In genomic region chr11:94323271-94323925, GRCm38 (mm10) we compare ENCODE assay signal across 17 mouse cellular contexts. TPM values are rescaled to one million over a fixed set of nuclear protein-coding genes. Genes with fewer than 3 reads are reported as not detected.
DNase-seq lines count a peak whose midpoint lies in the region; ATAC-seq lines count a peak whose summit lies in the region.
"Had no signal": no experiment of that assay in that cellular context is flagged by ENCODE, and none has a peak within 500 bp of the region (broad histone marks: within the 10 kb centered on the region; RNA-seq: fewer than 3 reads in every experiment).

No protein-coding gene starts in this region.

- H3K9ac ChIP-seq in hindbrain, embryonic 13.5 days, result no peak overlapping the region
- no peak overlapping the region for H3K9ac ChIP-seq in hindbrain, embryonic 16.5 days (ENCODE audit: low read depth, low read length)
- peak overlapping the region; percentile 36; the same call in 1 of the 2 replicates for H3K9ac ChIP-seq in stomach, embryonic 16.5 days (ENCODE audit: low read length)

- ATAC-seq in hindbrain, embryonic 13.5 days (ENCODE audit: low FRiP score), result no peak
- ATAC-seq in hindbrain, embryonic 16.5 days, result no peak
- ATAC-seq in stomach, embryonic 16.5 days (ENCODE audit: insufficient read depth, low FRiP score), result no peak

- H3K4me3 ChIP-seq in hindbrain, embryonic 13.5 days, result no peak overlapping the region
- H3K4me3 ChIP-seq in hindbrain, embryonic 16.5 days (ENCODE audit: low read length), result no peak overlapping the region
- H3K4me3 ChIP-seq in stomach, embryonic 16.5 days (replicated peaks; ENCODE audit: low read length), result no peak overlapping the region

- peak; percentile 52 for DNase-seq in cerebellum, adult 9-10 months
- no peak for DNase-seq in cerebellum, adult 11 months
- DNase-seq in retina, postnatal 1 day, result peak; percentile 50
- no peak for DNase-seq in retina, embryonic 14.5 days (ENCODE audit: low spot score)
- DNase-seq in frontal cortex, postnatal 14 days (ENCODE audit: low spot score in 2 of 2), result no peak
- DNase-seq: cerebellum, adult 18-20 months; gastrocnemius, postnatal 14 days; heart, postnatal 14 days; kidney, adult 11 months; kidney, postnatal 36 days; lung, postnatal 36 days; thymus, postnatal 14 days had no signal

- 89% methylated on average over 5 of the region's 5 CpGs for WGBS in hindbrain, embryonic 13.5 days
- WGBS in hindbrain, embryonic 16.5 days, result 74% methylated on average over 5 of the region's 5 CpGs
- 66% methylated on average over 5 of the region's 5 CpGs for WGBS in stomach, embryonic 16.5 days

- H3K9me3 ChIP-seq in hindbrain, embryonic 13.5 days, result no peaks in the 10 kb centered on the region
- H3K9me3 ChIP-seq in hindbrain, embryonic 16.5 days (ENCODE audit: control insufficient read depth, low read length), result no peaks in the 10 kb centered on the region
- H3K9me3 ChIP-seq in stomach, embryonic 16.5 days (replicated peaks; ENCODE audit: control insufficient read depth, low read length), result no peaks in the 10 kb centered on the region

- H3K36me3 ChIP-seq in hindbrain, embryonic 13.5 days, result peaks cover 3% of the 10 kb centered on the region; the same call in 1 of the 2 replicates
- no peaks in the 10 kb centered on the region for H3K36me3 ChIP-seq in hindbrain, embryonic 16.5 days (ENCODE audit: control insufficient read depth, insufficient read depth, low read length)
- H3K36me3 ChIP-seq in stomach, embryonic 16.5 days (ENCODE audit: control insufficient read depth, insufficient read depth, low read length), result no peaks in the 10 kb centered on the region

- H3K27me3 ChIP-seq in hindbrain, embryonic 13.5 days, result no peaks in the 10 kb centered on the region
- H3K27me3 ChIP-seq in hindbrain, embryonic 16.5 days (replicated peaks; ENCODE audit: control insufficient read depth, insufficient read depth, low read length), result no peaks in the 10 kb centered on the region
- no peaks in the 10 kb centered on the region for H3K27me3 ChIP-seq in stomach, embryonic 16.5 days (ENCODE audit: control insufficient read depth, insufficient read depth, low read length)

- no peak overlapping the region for H3K4me2 ChIP-seq in hindbrain, embryonic 13.5 days
- no peak overlapping the region for H3K4me2 ChIP-seq in hindbrain, embryonic 16.5 days (ENCODE audit: low read length)
- H3K4me2 ChIP-seq in stomach, embryonic 16.5 days (ENCODE audit: low read depth, low read length), result no peak overlapping the region

- peak overlapping the region; percentile 99; the same call in 1 of the 2 replicates for H3K27ac ChIP-seq in hindbrain, embryonic 13.5 days
- H3K27ac ChIP-seq in hindbrain, embryonic 16.5 days (ENCODE audit: low read depth, low read length), result no peak overlapping the region
- peak overlapping the region; percentile 98 for H3K27ac ChIP-seq in stomach, embryonic 16.5 days (ENCODE audit: low read length)

- H3K4me1 ChIP-seq in hindbrain, embryonic 13.5 days (replicated peaks), result peaks cover 36% of the 10 kb centered on the region
- H3K4me1 ChIP-seq in hindbrain, embryonic 16.5 days (ENCODE audit: control insufficient read depth, insufficient read depth, low read depth, low read length), result peaks cover 25% of the 10 kb centered on the region
- peaks cover 21% of the 10 kb centered on the region for H3K4me1 ChIP-seq in stomach, embryonic 16.5 days (ENCODE audit: control insufficient read depth, insufficient read depth, low read length)

RNA-seq across cellular contexts. Expression of gene Luc7l3, which starts 1.6 kb away (rescaled TPM):
- 163 and 167 TPM in 2 replicates for polyA plus RNA-seq in hindbrain, embryonic 13.5 days (2015; fragmentation: Nextera tagmentation; extraction: Ambion mirVana)
- polyA plus RNA-seq in hindbrain, embryonic 16.5 days (2015; fragmentation: Nextera tagmentation; extraction: Ambion mirVana), result 110 and 113 TPM in 2 replicates
- 96.7 and 112 TPM in 2 replicates for polyA plus RNA-seq in stomach, embryonic 16.5 days (2015; fragmentation: Nextera tagmentation; extraction: Ambion mirVana)

RNA-seq across cellular contexts. Expression of gene Ankrd40, which starts 4.4 kb away (rescaled TPM):
- 10.6 and 12.9 TPM in 2 replicates for polyA plus RNA-seq in hindbrain, embryonic 13.5 days (2015; fragmentation: Nextera tagmentation; extraction: Ambion mirVana)
- 9.2 and 9.4 TPM in 2 replicates for polyA plus RNA-seq in hindbrain, embryonic 16.5 days (2015; fragmentation: Nextera tagmentation; extraction: Ambion mirVana)
- polyA plus RNA-seq in stomach, embryonic 16.5 days (2015; fragmentation: Nextera tagmentation; extraction: Ambion mirVana), result 11.0 and 11.1 TPM in 2 replicates

RNA-seq across cellular contexts. Expression of gene Gm21885, which starts 41.7 kb away (rescaled TPM):
- polyA plus RNA-seq in hindbrain, embryonic 13.5 days (2015; fragmentation: Nextera tagmentation; extraction: Ambion mirVana), result 0.43 and 0.70 TPM in 2 replicates
- 0.86 TPM in 1 of 2 replicates, not detected in the other for polyA plus RNA-seq in hindbrain, embryonic 16.5 days (2015; fragmentation: Nextera tagmentation; extraction: Ambion mirVana)
- polyA plus RNA-seq in stomach, embryonic 16.5 days (2015; fragmentation: Nextera tagmentation; extraction: Ambion mirVana), result 8.9 and 9.9 TPM in 2 replicates
- polyA plus RNA-seq: liver, embryonic 14.5 days; spleen, adult 2 months had no signal

Comparison
In these comparisons a context has a peak if more than half of its experiments do, and no peak if none do; other contexts are left out.
1. DNase-seq: peak in cerebellum, adult 9-10 months (single experiment) and retina, postnatal 1 day (single experiment); none in cerebellum, adult 11 months (single experiment), retina, embryonic 14.5 days (single experiment) and frontal cortex, postnatal 14 days (0 of 2).